Mouse (Mus musculus) brain, embryonic 14.5 days (tissue): ENCODE measurements around the gene Adamtsl5. TPM values are rescaled to one million over a fixed set of nuclear protein-coding genes. Genes with fewer than 3 reads are reported as not detected.

Experiments
- DNase-seq: peaks from one replicate; pipeline ENCODE4 v3.0.0-alpha.2; 2011; ENCODE audit warnings: low read depth
- CTCF ChIP-seq: fragments of 200-500 bp; IDR thresholded peaks from 2 replicates; pipeline ENCODE4 v1.5.1; 2012; ENCODE audit warnings: inconsistent platforms, mild to moderate bottlenecking, moderate library complexity, borderline replicate concordance; ENCODE audit not compliant: insufficient read depth, insufficient read length; ENCODE audit errors: extremely low read depth
- POLR2A ChIP-seq: fragments of 200-500 bp; IDR thresholded peaks from 2 replicates; pipeline ENCODE4 v1.6.1; 2012; ENCODE audit warnings: mild to moderate bottlenecking, inconsistent platforms, borderline replicate concordance; ENCODE audit not compliant: poor library complexity, insufficient read depth, insufficient read length, severe bottlenecking; ENCODE audit errors: extremely low read depth
- polyA plus RNA-seq: library from polyadenylated mRNA; depleted of rRNA; stranded (reverse); fragments of >200 nt; gene quantifications from 2 replicates; pipeline ENCODE4 v1.2.3, GENCODE M21; 2012; rRNA removed

Gene Adamtsl5
- polyA plus RNA-seq = 1.4 and 1.5 TPM in 2 replicates

- DNase-seq = peak; percentile 33
- no peak for TF ChIP-seq POLR2A
- peak; percentile 60; the same call in 1 of the 2 replicates for TF ChIP-seq CTCF
Measured at GRCm38 (mm10) chr10:80348244-80348781, at the start of gene Adamtsl5. Gene Adamtsl5 (minus strand): TSS chr10:80348412.

GRCm38 (mm10) chr10:80397524-80398173 is 49.4 kb upstream of the Adamtsl5 start:
- no peak for TF ChIP-seq CTCF
- no peak for DNase-seq

GRCm38 (mm10) chr10:80396822-80397523 is 48.8 kb upstream of the Adamtsl5 start:
- no peak for DNase-seq
- TF ChIP-seq POLR2A (no peak), CTCF (no peak)

GRCm38 (mm10) chr10:80395025-80395627 is 46.9 kb upstream of the Adamtsl5 start:
- TF ChIP-seq POLR2A = no peak
- no peak for TF ChIP-seq CTCF
- DNase-seq = no peak

GRCm38 (mm10) chr10:80392687-80393086 is 44.5 kb upstream of the Adamtsl5 start:
- DNase-seq = no peak
- TF ChIP-seq CTCF (no peak), POLR2A (no peak)

- TF ChIP-seq POLR2A (no peak), CTCF (no peak)
- DNase-seq = no peak
Measured at GRCm38 (mm10) chr10:80390697-80391096, 42.5 kb upstream of the Adamtsl5 start.

GRCm38 (mm10) chr10:80389185-80389708 is 41.0 kb upstream of the Adamtsl5 start:
- TF ChIP-seq CTCF (no peak), POLR2A (no peak)
- DNase-seq = no peak

GRCm38 (mm10) chr10:80388731-80389130 is 40.5 kb upstream of the Adamtsl5 start:
- DNase-seq = no peak
- no peak for TF ChIP-seq POLR2A
- no peak for TF ChIP-seq CTCF

GRCm38 (mm10) chr10:80387522-80387959 is 39.3 kb upstream of the Adamtsl5 start, which contains the start of gene Mex3d:
Gene Mex3d (minus strand): TSS chr10:80387659.
- peak; percentile 95 for DNase-seq
- no peak for TF ChIP-seq CTCF
- peak; percentile 46; the same call in 1 of the 2 replicates for TF ChIP-seq POLR2A

- TF ChIP-seq CTCF = no peak
- TF ChIP-seq POLR2A = no peak
- peak; percentile 20 for DNase-seq
Measured at GRCm38 (mm10) chr10:80386735-80387471, 38.7 kb upstream of the Adamtsl5 start.

- peak; percentile 95 for DNase-seq
- TF ChIP-seq CTCF (no peak), POLR2A (0 out of 2 replicates have a peak, but pooled peaks have one; percentile 21)
Measured at GRCm38 (mm10) chr10:80385811-80386734, 37.9 kb upstream of the Adamtsl5 start.
